Mouse (Mus musculus): ENCODE data around the gene Batf.

DNA sequence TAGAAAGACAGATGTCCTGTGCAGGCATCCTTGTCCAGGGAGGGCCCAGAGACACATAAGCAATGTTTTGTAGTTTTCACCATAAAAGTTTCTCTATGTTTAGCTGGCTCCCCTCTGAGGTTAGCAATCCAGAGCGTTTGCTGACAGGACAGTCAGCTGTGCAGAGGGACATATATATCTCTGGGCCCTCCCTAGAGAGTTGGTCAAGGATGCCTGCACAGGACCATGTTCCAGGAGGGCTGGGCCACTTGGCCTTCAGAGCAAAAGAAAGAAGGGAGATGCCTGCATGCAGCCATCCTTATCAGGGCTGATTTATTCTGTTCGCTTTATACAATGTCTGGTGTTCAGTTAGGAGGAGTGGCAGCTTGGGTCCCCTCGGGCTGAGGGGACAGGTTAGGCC is 70.0 kb downstream of the Batf start:
- no peak for TF ChIP-seq POLR2A (IDR thresholded peaks at IDR 0.05; ENCODE audit: insufficient read depth, low read depth, low read length)
- TF ChIP-seq CTCF (IDR thresholded peaks at IDR 0.05; ENCODE audit: insufficient read depth, low read depth, low read length), result no peak
